Mouse (Mus musculus): ENCODE measurements around the gene Prune2. TPM values are rescaled to one million over a fixed set of nuclear protein-coding genes. Genes with fewer than 3 reads are reported as not detected.

Prune2 gene
- total RNA-seq (2015; ENCODE audit: low replicate concordance) (not detected in 2 replicates), total RNA-seq (2017; ENCODE audit: low replicate concordance) (not detected in 2 replicates)

GRCm38 (mm10) chr19:16955613-16956271 is at the start of gene Prune2:
Gene Prune2, plus strand, starts transcription at chr19:16956118.
- no peak for ATAC-seq (replicated peaks; ENCODE audit: low FRiP score, poor library complexity, severe bottlenecking)

- ATAC-seq (replicated peaks; ENCODE audit: low FRiP score, poor library complexity, severe bottlenecking), result no peak
Observed at GRCm38 (mm10) chr19:16911507-16911906, 44.4 kb upstream of the Prune2 start.

- ATAC-seq (replicated peaks; ENCODE audit: low FRiP score, poor library complexity, severe bottlenecking), result no peak
Observed at GRCm38 (mm10) chr19:16924516-16924915, 31.4 kb upstream of the Prune2 start.

- ATAC-seq (replicated peaks; ENCODE audit: low FRiP score, poor library complexity, severe bottlenecking), result no peak
Observed at GRCm38 (mm10) chr19:16934664-16935063, 21.3 kb upstream of the Prune2 start.

GRCm38 (mm10) chr19:16948794-16949313 is 7.1 kb upstream of the Prune2 start:
- no peak for ATAC-seq (replicated peaks; ENCODE audit: low FRiP score, poor library complexity, severe bottlenecking)

GRCm38 (mm10) chr19:16949341-16949740 is 6.6 kb upstream of the Prune2 start:
- no peak for ATAC-seq (replicated peaks; ENCODE audit: low FRiP score, poor library complexity, severe bottlenecking)

- no peak for ATAC-seq (replicated peaks; ENCODE audit: low FRiP score, poor library complexity, severe bottlenecking)
Observed at GRCm38 (mm10) chr19:16950051-16950450, 5.9 kb upstream of the Prune2 start.

- no peak for ATAC-seq (replicated peaks; ENCODE audit: low FRiP score, poor library complexity, severe bottlenecking)
Observed at GRCm38 (mm10) chr19:16950664-16951363, 5.1 kb upstream of the Prune2 start.

- ATAC-seq (replicated peaks; ENCODE audit: low FRiP score, poor library complexity, severe bottlenecking), result no peak
Observed at GRCm38 (mm10) chr19:16954736-16955135, 1.2 kb upstream of the Prune2 start.

GRCm38 (mm10) chr19:16955231-16955612 is 696 bp upstream of the Prune2 start:
- no peak for ATAC-seq (replicated peaks; ENCODE audit: low FRiP score, poor library complexity, severe bottlenecking)

- ATAC-seq (replicated peaks; ENCODE audit: low FRiP score, poor library complexity, severe bottlenecking), result no peak
Observed at GRCm38 (mm10) chr19:16956319-16956718, 401 bp downstream of the Prune2 start.

- no peak for ATAC-seq (replicated peaks; ENCODE audit: low FRiP score, poor library complexity, severe bottlenecking)
Observed at GRCm38 (mm10) chr19:16959051-16959450, 3.1 kb downstream of the Prune2 start.

GRCm38 (mm10) chr19:16959551-16959950 is 3.6 kb downstream of the Prune2 start:
- no peak for ATAC-seq (replicated peaks; ENCODE audit: low FRiP score, poor library complexity, severe bottlenecking)

- ATAC-seq (replicated peaks; ENCODE audit: low FRiP score, poor library complexity, severe bottlenecking), result no peak
Observed at GRCm38 (mm10) chr19:16961036-16961435, 5.1 kb downstream of the Prune2 start.

GRCm38 (mm10) chr19:16963178-16963577 is 7.3 kb downstream of the Prune2 start:
- no peak for ATAC-seq (replicated peaks; ENCODE audit: low FRiP score, poor library complexity, severe bottlenecking)

GRCm38 (mm10) chr19:16968768-16969167 is 12.8 kb downstream of the Prune2 start:
- no peak for ATAC-seq (replicated peaks; ENCODE audit: low FRiP score, poor library complexity, severe bottlenecking)

GRCm38 (mm10) chr19:16970612-16971011 is 14.7 kb downstream of the Prune2 start:
- no peak for ATAC-seq (replicated peaks; ENCODE audit: low FRiP score, poor library complexity, severe bottlenecking)

GRCm38 (mm10) chr19:16978910-16979309 is 23.0 kb downstream of the Prune2 start:
- no peak for ATAC-seq (replicated peaks; ENCODE audit: low FRiP score, poor library complexity, severe bottlenecking)

- no peak for ATAC-seq (replicated peaks; ENCODE audit: low FRiP score, poor library complexity, severe bottlenecking)
Observed at GRCm38 (mm10) chr19:16981743-16982142, 25.8 kb downstream of the Prune2 start.

- no peak for ATAC-seq (replicated peaks; ENCODE audit: low FRiP score, poor library complexity, severe bottlenecking)
Observed at GRCm38 (mm10) chr19:16984897-16985296, 29.0 kb downstream of the Prune2 start.

- no peak for ATAC-seq (replicated peaks; ENCODE audit: low FRiP score, poor library complexity, severe bottlenecking)
Observed at GRCm38 (mm10) chr19:16987984-16988383, 32.1 kb downstream of the Prune2 start.
